Mouse (Mus musculus): ENCODE measurements around the gene 4931406C07Rik.

GRCm38 (mm10) chr9:15263487-15263886 lies 42.8 kb downstream of the 4931406C07Rik start:
- TF ChIP-seq USF1 (IDR thresholded peaks at IDR 0.05; ENCODE audit: low read depth) (no peak), CTCF (IDR thresholded peaks at IDR 0.05; ENCODE audit: control insufficient read depth, insufficient read depth, insufficient read length) (no peak), FOSL1 (IDR thresholded peaks at IDR 0.05; ENCODE audit: insufficient read depth, low read length, poor library complexity, severe bottlenecking) (no peak)

Data from C2C12 (cell line).